Mouse (Mus musculus) ES-Bruce4 (cell line): Measurements from ENCODE around the gene Tbcd.

Source experiments
- CTCF ChIP-seq: IDR thresholded peaks from one replicate; pipeline ENCODE4 v1.8.1; 2011; ENCODE audit warnings: low read depth, low read length
- EP300 ChIP-seq: IDR thresholded peaks from 2 replicates; pipeline ENCODE4 v1.6.1; 2011; ENCODE audit warnings: low read depth, low read length; ENCODE audit not compliant: insufficient read depth
- POLR2A ChIP-seq: IDR thresholded peaks from one replicate; pipeline ENCODE4 v1.8.1; 2011; ENCODE audit warnings: low read length; ENCODE audit not compliant: insufficient read depth

DNA sequence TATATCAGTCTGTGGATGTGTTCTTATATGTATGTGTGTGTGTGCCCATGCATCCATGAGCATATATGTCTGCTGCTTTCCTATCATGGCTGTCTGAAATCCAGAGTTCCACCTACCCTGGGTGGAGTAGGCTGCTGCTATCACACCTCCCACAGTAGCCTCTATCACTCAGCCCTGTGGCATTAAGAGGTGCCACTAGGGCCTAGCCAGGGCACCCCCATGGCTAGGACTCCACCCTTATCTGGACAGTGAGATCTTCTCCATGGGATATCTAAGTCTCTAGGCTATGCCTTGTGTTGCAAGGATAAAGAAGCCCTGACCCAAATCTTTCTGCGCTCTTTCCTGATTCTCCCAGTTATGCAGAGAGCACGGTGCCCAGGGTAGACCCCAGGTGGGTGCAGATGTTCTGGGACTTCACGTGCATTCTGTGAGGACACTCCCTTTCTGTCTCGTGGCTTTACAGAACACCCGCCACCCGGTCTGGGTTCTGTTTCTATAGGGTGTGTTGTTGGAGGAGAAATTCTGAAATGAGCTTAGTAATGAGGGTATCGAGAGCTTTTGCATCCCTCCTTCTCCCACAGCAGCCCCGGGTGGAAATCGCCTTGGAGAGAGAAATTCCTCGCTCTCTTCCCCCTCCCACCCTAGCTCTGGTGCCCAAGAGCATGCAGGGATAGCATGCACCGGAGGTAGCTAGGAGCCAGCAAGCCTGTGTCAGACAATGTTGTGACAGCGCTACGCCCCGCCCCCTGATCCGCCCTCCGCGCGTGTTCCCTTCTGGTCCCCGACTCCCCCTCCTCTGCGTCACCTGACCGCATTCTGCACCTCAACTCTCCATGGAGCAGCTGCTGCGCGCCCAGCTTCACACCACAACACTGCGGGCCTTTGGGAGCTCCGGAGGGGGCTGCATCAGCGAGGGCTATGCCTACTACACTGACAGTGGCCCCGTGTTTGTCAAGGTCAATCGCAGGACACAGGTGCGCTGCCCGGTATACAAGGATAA lies 17.3 kb upstream of the Tbcd start, which contains the start of gene Fn3k:
- TF ChIP-seq POLR2A = no peak
- TF ChIP-seq CTCF = no peak
- no peak for TF ChIP-seq EP300
